Mouse (Mus musculus): ENCODE results near the gene Npas3. TPM values are rescaled to one million over a fixed set of nuclear protein-coding genes. Genes with fewer than 3 reads are reported as not detected.

Npas3 gene
- polyA plus RNA-seq, 1 experiment from 2014 or later = not detected

DNA sequence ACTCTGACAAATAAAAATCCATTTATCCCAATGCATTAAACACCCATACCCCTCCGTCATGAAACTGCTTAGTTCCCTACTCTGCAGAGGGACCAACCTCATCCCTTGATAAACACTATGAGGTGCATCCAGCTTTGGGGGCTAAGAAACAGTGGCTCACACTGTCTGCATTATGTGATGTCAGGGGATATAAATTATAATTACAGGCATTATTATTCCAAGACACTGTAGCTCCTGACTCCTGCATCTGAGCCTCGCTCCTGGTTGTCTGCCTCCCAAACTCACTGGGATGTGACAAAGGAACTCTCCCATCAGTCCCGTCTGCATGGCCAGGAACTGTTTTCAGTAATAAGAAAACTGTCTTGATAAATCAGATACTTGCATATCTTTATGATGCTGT lies 578.3 kb downstream of the Npas3 start:
- H3K36me3 ChIP-seq (ENCODE audit: inconsistent target) = no peaks in the 10 kb centered on the region
- WGBS (ENCODE audit: missing documents) = 78% methylated on average over 3 of the region's 3 CpGs
- no peak overlapping the region for H3K4me3 ChIP-seq (ENCODE audit: inconsistent target)
- no peaks in the 10 kb centered on the region for H3K79me2 ChIP-seq (ENCODE audit: inconsistent target)
- no peak overlapping the region for H3K27ac ChIP-seq

DNA sequence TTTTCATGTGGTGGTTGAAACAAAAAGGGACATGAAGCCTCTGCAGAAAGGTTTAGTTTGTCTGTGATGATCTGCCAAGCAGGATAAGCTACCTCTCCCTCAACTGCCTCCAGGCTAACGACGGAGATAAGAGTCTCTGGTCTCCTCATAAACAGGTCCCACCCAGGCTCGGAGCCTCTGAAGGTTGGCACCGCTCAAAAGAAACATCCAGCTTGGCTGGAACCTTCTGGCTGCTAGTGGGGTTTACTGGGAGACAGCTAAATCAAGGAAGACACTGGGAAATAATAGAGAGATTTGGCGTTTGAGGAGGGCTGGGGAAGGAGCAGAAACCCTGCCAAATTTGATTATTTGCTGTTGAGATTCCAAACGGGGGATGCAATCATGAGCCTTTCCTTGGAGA lies 584.1 kb downstream of the Npas3 start:
- no peak overlapping the region for H3K27ac ChIP-seq
- H3K79me2 ChIP-seq (ENCODE audit: inconsistent target) = no peaks in the 10 kb centered on the region
- WGBS (ENCODE audit: missing documents) = 67% methylated on average over 6 of the region's 6 CpGs
- no peaks in the 10 kb centered on the region for H3K36me3 ChIP-seq (ENCODE audit: inconsistent target)
- no peak overlapping the region for H3K4me3 ChIP-seq (ENCODE audit: inconsistent target)

DNA sequence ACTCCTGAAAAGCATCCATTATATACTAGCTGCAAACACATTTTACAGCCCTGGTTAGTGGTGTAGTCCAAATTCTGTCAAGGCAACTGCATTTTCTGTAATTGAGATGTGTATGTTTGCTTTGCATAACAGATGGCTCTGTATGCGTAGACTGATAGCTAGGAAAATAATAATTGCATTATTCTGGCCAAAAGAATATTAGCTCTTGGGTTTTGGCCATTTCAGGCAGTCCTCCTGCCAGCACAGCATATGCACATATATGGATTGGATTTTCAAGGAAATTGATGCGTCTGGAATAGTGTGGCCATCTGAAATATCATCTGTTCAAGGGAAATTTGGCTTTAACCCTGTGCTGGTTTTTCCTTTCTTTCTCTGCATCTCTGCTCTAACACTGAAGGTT lies 584.9 kb downstream of the Npas3 start:
- Histone ChIP-seq H3K36me3 (ENCODE audit: inconsistent target) (no peaks in the 10 kb centered on the region), H3K4me3 (ENCODE audit: inconsistent target) (no peak overlapping the region), H3K27ac (no peak overlapping the region), H3K79me2 (ENCODE audit: inconsistent target) (no peaks in the 10 kb centered on the region)
- 91% methylated on average over 2 of the region's 2 CpGs for WGBS (ENCODE audit: missing documents)

DNA sequence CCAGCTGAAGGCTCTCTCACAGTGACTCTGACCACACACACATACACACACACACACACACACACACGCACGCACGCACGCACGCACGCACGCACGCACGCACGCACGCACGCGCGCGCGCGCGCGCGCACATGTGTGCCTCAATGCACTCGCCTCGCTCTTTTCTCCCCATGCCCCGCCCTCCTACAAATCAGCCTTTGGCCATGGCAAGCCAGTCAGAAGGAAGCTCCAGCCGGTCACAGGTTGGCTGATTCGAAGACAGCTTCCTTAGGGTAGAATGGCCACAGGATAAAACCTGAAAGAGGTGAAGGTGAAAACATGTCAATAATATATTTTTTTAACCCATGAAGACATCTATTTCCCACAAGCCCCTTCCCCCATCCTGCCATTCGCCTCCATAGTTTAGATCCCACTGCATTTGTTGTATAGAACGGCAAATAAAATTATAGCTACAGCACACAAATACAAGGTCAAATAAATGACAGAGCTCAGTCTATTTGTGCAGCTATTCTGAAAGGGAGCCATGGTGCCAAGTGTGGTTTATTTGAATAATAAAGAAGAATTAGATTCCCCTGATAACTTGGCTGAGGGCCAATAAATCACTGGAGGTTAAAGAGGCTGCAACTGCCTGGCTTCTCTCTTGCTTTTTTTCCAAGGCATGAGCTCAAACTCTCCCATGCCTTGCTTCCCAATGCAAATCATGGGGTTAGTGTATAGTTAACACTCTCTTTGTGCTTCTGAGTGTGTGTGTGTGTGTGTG lies 587.7 kb downstream of the Npas3 start:
- WGBS (ENCODE audit: missing documents) = 89% methylated on average over 27 of the region's 27 CpGs
- Histone ChIP-seq H3K4me3 (ENCODE audit: inconsistent target) (no peak overlapping the region), H3K27ac (no peak overlapping the region), H3K79me2 (ENCODE audit: inconsistent target) (no peaks in the 10 kb centered on the region), H3K36me3 (ENCODE audit: inconsistent target) (no peaks in the 10 kb centered on the region)

DNA sequence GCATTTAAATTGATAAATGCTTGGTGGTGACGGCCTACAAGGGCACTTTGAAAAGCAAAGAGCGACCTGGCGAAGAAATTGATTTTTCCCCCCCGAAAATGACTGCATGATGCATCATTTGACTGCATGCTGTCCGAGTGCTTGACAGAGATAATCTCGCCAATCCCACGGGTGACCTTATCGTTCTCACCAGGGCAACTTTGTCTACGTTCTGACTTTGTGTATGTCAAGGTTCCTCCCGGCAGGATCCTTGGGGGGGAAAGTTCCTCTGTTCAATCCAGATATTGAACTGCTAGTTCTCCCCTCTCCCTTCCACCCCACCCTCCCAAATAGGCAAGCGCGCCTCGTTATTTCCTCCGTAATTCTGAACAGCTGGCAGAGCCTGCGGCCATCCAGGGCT lies 588.9 kb downstream of the Npas3 start:
- Histone ChIP-seq H3K4me3 (ENCODE audit: inconsistent target) (no peak overlapping the region), H3K27ac (no peak overlapping the region), H3K36me3 (ENCODE audit: inconsistent target) (no peaks in the 10 kb centered on the region), H3K79me2 (ENCODE audit: inconsistent target) (no peaks in the 10 kb centered on the region)
- WGBS (ENCODE audit: missing documents) = 90% methylated on average over 15 of the region's 15 CpGs

DNA sequence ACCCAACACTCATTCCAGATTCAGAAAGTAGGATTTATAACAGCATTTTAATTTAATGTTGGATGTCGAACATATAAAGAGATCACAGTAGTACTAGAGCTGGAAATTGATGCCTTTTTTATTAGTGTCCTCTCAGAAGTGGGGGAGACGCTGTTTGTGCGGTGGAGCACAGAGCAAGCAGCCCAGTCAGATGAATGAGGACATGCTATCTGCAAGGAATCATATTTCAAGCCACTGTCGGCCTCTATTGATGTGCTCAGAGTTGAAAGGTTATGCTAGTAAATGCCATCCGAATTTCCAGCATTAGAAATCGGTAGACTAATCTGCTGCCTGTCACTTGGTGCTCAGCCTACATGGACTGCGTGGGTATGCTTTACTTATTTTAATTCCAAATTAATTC lies 590.1 kb downstream of the Npas3 start:
- Histone ChIP-seq H3K79me2 (ENCODE audit: inconsistent target) (no peaks in the 10 kb centered on the region), H3K27ac (no peak overlapping the region)
- 88% methylated on average over 7 of the region's 7 CpGs for WGBS (ENCODE audit: missing documents)

DNA sequence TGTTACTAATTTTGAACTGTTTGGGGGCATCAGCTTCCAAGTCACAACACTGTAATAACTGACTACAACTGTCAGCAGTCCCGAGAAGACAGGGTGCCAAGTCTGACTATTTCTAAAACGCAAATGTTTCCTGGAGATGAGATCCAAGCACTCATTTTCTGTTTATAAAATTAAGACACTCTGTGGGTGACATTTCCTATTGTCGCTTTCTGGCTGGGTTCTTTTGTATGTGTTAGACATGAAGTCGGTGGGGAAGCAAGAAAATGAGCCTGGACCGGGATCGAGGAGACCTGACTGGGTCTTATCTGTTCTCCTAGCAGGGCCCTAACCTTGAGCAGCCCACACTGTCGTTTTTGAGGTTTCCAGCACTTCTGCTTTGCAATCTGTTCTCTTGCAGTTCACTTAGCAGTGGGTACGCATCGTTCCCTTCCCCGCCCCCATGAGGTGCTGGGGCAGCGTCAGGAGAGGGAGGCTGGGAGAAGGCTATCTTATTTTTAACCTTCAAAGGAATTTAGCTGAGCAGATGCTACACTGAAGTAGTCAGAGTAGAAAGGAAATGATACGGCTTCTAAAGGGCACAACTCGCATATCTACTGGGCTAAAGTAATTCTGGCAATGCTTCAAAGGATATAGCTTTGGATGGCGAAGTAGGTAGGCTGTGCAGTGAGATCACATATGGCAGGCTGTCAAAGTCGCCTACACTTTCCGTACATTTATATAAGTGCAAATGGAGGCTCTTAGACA lies 593.6 kb downstream of the Npas3 start:
- WGBS (ENCODE audit: missing documents) = 49% methylated on average over 14 of the region's 16 CpGs
- H3K79me2 ChIP-seq (ENCODE audit: inconsistent target) = no peaks in the 10 kb centered on the region
- no peaks in the 10 kb centered on the region for H3K36me3 ChIP-seq (ENCODE audit: inconsistent target)
- H3K4me3 ChIP-seq (ENCODE audit: inconsistent target) = no peak overlapping the region
- no peak overlapping the region for H3K27ac ChIP-seq

More for the DNA sequence above, 590.1 kb downstream of the Npas3 start:
- H3K36me3 ChIP-seq (ENCODE audit: inconsistent target) = no peaks in the 10 kb centered on the region
- H3K4me3 ChIP-seq (ENCODE audit: inconsistent target) = no peak overlapping the region

DNA sequence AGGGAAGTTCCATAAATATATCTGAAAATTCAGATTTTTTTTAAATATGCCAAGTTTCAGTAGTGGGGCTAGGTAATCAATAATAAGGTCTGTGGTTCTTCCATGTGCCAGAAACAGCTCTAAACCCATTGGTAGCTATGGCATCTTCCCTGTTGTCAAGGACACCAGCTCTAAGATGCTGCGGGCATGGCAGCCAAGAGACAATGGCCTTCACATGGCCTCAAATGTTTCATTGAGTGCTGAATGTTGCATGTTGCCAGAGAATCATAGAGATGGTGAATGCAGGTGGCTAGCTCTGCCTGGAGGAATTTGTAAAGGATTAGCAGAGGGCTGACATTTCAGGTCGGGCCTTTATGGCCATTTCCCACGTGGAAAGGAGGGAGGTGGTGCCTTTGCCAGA lies 595.1 kb downstream of the Npas3 start:
- H3K36me3 ChIP-seq (ENCODE audit: inconsistent target) = no peaks in the 10 kb centered on the region
- H3K4me3 ChIP-seq (ENCODE audit: inconsistent target) = no peak overlapping the region
- no peak overlapping the region for H3K27ac ChIP-seq
- 82% methylated on average over 3 of the region's 3 CpGs for WGBS (ENCODE audit: missing documents)
- no peaks in the 10 kb centered on the region for H3K79me2 ChIP-seq (ENCODE audit: inconsistent target)

DNA sequence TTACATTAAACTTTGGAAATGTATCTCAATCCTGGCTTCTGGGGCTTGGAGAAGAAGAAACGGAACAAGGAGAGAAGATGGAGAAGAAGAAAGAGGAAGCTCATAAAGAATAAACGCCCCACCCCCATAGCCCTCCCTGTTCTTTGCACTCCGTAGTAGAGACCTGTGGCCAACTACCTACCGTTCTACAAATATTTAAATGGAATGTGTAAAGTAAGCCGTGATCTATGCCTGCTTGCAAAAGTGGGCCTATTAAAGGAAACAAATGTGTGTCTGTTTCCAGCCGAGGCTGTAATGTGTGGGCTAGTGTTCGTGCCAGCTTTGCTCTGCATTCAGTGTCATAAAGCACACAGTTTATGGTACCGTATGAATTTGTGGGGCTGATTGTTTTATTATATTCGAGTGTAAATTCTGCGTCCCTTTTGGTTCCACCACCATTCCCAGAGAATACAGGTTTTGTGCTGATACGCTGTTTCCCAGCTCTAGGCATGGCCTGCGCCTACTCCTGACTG lies 597.7 kb downstream of the Npas3 start:
- no peak overlapping the region for H3K27ac ChIP-seq
- WGBS (ENCODE audit: missing documents) = 72% methylated on average over 11 of the region's 12 CpGs
- H3K79me2 ChIP-seq (ENCODE audit: inconsistent target) = no peaks in the 10 kb centered on the region
- H3K36me3 ChIP-seq (ENCODE audit: inconsistent target) = no peaks in the 10 kb centered on the region
- no peak overlapping the region for H3K4me3 ChIP-seq (ENCODE audit: inconsistent target)

DNA sequence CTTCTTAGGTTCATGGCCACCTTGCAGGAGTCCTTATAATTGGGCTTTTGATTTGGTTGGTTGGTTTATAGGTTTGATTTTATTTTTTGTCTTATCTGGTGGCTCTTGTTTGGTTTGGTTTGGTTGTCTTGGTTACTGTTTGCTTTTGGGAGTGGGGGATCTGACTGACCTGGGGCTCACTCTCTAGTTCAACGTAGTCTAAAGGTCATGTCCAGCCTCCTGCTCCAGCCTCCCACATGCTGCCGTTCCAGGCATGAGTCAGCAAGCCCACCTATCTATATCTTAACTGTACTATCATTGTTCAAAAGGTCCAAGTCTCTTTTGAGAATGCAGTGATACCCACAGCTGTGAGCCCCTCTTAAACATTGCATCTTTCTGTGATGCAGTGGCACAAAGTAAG lies 600.8 kb downstream of the Npas3 start:
- H3K4me3 ChIP-seq (ENCODE audit: inconsistent target) = no peak overlapping the region
- 88% methylated on average over 2 of the region's 2 CpGs for WGBS (ENCODE audit: missing documents)
- H3K27ac ChIP-seq = no peak overlapping the region
- no peaks in the 10 kb centered on the region for H3K79me2 ChIP-seq (ENCODE audit: inconsistent target)
- H3K36me3 ChIP-seq (ENCODE audit: inconsistent target) = no peaks in the 10 kb centered on the region

DNA sequence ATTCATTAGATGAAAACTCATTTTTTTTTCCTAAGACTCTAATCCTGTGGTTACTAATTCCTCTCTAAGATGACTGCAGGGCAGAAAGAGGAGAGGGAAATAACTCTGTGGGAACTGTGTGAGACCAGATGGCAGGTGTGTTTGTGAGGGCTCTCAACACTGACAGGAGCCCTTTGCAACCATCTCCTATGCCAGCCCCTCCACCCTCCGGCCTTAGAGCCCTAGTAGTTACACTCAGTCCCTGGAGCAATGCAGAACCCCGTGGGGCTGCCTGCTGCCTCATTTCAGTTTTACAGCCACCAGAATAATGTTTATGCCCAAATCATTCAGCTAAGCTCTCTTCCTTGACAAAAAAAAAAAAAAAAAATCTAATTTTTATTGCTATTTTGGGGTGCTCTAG lies 604.0 kb downstream of the Npas3 start:
- H3K79me2 ChIP-seq (ENCODE audit: inconsistent target) = no peaks in the 10 kb centered on the region
- no peak overlapping the region for H3K27ac ChIP-seq
- H3K4me3 ChIP-seq (ENCODE audit: inconsistent target) = no peak overlapping the region
- no peaks in the 10 kb centered on the region for H3K36me3 ChIP-seq (ENCODE audit: inconsistent target)
- WGBS (ENCODE audit: missing documents) = 96% methylated on average over 2 of the region's 2 CpGs

DNA sequence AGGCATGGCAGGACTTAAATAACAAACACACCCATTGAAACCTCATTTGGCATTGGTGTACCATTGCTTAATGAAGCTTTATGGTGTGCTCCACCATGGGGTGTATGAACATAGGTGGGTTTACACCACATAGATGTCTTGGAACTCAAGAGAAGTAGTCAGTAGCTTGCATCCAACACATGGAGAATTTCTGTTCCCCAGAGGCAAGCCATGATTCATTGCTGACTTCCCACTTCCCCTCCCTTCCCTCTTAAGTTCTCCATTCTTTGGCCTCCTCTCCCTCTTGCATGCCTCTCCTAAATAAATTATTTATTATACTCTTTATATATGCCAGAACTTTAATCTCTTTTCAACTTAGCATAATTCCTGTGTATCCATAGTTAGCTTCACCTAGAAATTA lies 611.7 kb downstream of the Npas3 start:
- H3K4me3 ChIP-seq (ENCODE audit: inconsistent target) = no peak overlapping the region
- H3K27ac ChIP-seq = no peak overlapping the region
- H3K79me2 ChIP-seq (ENCODE audit: inconsistent target) = no peaks in the 10 kb centered on the region
- no peaks in the 10 kb centered on the region for H3K36me3 ChIP-seq (ENCODE audit: inconsistent target)

DNA sequence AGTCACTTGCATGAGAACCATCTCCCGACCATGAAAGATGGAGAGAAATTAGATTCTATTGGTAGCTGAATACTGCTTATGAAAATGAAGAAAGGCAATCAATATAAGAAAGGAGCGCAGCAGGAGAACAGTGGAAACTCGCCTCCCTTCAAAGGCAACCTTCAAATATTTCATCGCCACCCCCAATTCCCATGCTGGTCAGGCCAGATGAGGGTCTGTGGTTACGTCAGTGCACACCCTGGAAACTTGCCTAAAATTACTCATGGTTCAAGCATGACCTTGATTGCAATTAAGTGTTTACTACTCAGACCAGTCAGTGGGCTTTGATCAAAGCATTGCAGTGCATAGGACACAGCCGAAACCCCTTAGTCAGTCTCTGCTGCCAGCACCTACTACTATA lies 613.8 kb downstream of the Npas3 start:
- Histone ChIP-seq H3K79me2 (ENCODE audit: inconsistent target) (no peaks in the 10 kb centered on the region), H3K36me3 (ENCODE audit: inconsistent target) (no peaks in the 10 kb centered on the region), H3K27ac (no peak overlapping the region), H3K4me3 (ENCODE audit: inconsistent target) (no peak overlapping the region)
- 84% methylated on average over 6 of the region's 6 CpGs for WGBS (ENCODE audit: missing documents)

DNA sequence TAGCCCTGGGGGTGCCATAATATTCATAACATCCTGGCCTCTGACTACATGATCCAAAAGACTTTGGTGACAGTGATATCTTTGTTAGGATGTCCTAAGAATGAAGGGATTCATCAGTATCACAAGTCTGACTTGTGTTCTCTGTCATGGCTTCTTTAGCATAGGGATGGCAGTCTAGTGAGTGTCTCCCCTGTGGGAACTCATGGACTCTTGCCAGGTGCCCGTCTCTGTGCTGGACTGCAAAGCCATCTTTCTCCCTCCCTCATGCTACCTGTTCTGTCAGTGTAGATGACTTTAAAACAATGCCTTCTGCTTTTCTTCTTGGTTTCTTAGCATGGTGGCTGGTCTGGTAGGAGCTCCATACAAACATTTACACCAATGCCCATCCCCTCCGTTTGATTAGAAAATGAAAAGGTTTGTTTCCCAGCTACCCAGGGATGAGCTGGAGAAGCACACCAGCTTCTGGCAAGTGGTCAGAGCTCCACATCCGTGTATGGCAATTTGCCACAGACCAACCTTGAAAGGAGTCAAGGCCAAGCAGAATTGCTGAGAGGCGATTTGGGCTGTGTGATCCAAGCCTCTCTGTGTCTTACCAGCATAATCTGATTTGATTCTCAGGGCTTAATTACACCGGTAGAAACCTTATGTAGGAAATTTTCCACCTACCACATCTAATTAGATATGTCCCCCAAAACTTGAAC lies 616.1 kb downstream of the Npas3 start:
- Histone ChIP-seq H3K79me2 (ENCODE audit: inconsistent target) (no peaks in the 10 kb centered on the region), H3K4me3 (ENCODE audit: inconsistent target) (no peak overlapping the region), H3K27ac (no peak overlapping the region), H3K36me3 (ENCODE audit: inconsistent target) (no peaks in the 10 kb centered on the region)
- WGBS (ENCODE audit: missing documents) = 93% methylated on average over 5 of the region's 5 CpGs

DNA sequence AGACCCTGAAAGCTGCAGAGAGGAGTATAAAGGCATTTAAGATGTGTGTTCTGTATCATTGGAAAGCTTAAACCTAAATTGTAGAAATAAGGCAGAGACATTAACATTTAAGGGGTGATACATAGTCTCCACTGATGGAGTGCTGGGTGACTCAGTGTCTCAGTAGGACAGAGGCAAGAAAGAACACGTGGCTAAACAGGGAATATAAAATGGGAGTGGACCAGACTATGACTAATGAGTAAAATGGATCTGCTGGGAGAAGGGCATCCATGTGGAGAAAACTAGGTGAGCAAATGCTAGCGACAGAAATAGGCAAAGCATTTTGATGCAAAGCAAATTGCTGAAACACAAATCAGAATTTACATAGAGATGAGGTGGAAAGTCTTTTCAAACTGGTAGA lies 617.2 kb downstream of the Npas3 start:
- no peaks in the 10 kb centered on the region for H3K79me2 ChIP-seq (ENCODE audit: inconsistent target)
- no peaks in the 10 kb centered on the region for H3K36me3 ChIP-seq (ENCODE audit: inconsistent target)
- WGBS (ENCODE audit: missing documents) = 63% methylated on average over 2 of the region's 2 CpGs
- no peak overlapping the region for H3K4me3 ChIP-seq (ENCODE audit: inconsistent target)
- no peak overlapping the region for H3K27ac ChIP-seq
